Mouse (Mus musculus): ENCODE data around the gene Dock4. TPM values are rescaled to one million over a fixed set of nuclear protein-coding genes. Genes with fewer than 3 reads are reported as not detected.

Gene Dock4
- total RNA-seq, 4 experiments from 2014 or later: 7.9 to 11.6 (median 9.4) TPM

GRCm38 (mm10) chr12:40508416-40508815 lies 62.7 kb downstream of the Dock4 start:
- no peak for DNase-seq (ENCODE audit: low spot score in 2 of 2)

DNA sequence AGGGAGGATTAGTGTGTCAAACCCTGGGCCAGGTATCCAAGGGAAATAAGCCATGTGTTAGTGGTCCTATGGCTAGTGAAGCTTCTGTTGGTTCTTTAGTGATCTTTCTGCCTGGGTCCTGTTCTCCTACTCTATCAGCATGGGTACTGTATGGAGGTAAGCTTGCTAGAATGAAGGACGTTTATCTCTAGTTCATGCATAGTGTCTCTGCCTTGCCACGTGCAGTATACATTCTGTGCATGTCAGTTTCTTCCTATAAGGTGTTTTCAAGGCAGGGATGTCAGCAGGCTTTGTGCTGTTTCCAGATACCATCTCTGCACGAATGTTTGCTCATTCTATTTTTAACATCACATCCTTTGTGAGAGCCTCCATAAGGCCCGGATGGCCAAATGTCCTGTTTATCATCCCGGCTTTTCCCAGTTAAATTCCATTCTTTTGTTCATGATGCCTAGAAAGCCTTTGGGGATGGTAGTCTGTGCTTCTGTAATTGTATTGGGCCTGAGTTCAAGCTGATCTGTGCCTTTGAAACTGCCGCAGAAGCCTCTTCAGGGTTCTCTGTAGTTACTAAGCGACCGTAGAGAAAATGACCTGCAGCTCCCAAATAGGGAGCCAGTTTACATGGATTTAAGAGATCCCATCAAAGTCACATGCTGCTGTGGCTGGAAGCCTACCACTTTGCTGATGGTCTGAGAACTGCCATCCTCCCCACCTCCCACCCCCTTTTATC lies 66.1 kb downstream of the Dock4 start:
- DNase-seq (ENCODE audit: low spot score in 2 of 2): no peak

DNA sequence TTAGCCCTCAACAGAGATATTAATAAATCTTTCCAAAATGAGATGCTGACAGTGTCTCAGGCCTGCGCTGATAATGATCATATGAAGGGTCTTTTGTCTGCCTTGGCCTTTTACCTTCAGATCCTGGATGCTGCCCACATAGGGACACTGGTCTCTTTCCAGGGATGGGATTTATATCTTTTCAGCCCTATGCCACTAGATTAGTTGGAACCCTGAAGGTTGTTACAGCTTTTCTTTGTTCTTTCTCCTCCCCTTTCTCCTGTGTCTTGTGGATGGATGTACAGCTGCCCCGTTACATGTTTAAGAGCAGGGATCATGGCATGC lies 66.6 kb downstream of the Dock4 start:
- no peak for DNase-seq (ENCODE audit: low spot score in 2 of 2)

DNA sequence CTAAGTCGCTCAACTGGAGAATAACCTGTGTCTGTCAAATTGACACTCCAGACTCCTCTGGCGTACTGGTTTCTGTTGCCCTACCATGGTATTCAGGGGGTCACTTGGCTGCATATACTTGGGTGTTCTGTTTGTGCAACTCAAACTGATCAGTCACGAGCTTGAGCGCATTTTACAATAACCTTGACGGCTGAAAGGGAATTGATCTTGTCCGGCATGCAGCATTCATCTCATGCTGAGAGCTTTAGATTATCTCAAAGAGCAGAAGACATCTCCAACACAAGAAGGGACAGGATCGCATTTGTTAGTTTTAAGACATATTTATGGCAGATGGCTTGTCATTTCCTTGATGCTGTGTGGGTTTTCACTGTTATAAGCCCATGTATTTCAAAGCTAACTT lies 67.2 kb downstream of the Dock4 start:
- no peak for DNase-seq (ENCODE audit: low spot score in 2 of 2)

DNA sequence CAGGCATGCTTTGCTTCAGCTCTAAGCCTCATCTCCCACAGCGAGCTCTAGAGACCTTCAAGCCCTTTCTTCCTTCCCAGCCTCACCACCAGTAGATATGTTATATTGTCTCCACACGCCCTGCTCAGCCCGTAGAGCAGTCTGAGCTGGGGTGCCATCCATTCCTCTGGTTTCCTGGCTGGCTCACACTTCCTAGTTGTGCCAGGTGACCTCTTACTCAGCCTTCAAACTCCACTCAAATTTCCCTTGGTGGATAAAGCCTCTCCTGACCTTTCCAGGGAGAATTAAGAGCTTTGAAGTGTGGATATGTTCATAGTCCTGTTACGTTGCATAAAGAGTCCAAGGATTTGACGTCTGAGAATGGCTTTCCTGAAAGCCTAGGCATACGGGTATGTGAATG lies 68.3 kb downstream of the Dock4 start:
- DNase-seq (ENCODE audit: low spot score in 2 of 2): peak; percentile 13 to 36

DNA sequence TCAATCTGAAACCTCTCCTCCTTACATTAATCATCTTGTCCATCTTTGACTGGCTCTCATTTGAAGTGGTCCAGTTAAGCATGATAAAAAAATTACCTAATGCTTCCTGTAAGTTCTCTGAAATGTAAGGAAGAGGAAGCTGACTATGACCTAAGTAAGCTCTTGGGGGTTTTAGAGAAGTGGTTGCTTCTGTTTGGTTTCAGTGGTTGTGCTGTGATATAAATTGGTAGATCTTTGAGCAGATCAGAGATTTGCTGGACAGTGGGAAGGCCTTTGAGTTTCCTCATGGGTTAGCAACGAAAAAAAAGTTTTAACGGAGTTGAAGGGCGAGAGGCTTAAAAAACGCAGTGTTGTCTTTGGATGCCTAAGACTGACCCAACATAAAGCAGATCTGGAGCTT lies 76.7 kb downstream of the Dock4 start:
- no peak for DNase-seq (ENCODE audit: low spot score in 2 of 2)

- DNase-seq (ENCODE audit: low spot score in 2 of 2): no peak
These were observed 77.3 kb downstream of the Dock4 start for GRCm38 (mm10) chr12:40523020-40523419.

DNA sequence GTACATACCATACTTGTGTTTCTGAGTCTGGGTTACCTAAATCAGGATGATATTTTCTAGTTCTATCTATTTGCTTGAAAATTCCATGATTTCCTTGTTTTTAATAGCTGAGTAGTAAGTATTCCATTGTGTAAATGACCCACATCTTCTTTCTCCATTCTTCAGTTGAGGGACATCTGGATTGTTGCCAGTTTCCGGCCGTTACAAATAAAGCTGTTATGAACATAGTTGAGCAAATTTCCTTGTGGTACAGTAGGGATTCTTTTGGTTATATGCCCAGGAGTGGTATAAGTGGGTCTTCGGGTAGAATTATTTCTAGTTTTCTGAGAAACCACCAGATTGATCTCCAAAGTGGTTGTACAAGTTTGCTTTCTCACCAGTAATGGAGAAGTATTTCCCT lies 79.3 kb downstream of the Dock4 start:
- DNase-seq (ENCODE audit: low spot score in 2 of 2): no peak

DNA sequence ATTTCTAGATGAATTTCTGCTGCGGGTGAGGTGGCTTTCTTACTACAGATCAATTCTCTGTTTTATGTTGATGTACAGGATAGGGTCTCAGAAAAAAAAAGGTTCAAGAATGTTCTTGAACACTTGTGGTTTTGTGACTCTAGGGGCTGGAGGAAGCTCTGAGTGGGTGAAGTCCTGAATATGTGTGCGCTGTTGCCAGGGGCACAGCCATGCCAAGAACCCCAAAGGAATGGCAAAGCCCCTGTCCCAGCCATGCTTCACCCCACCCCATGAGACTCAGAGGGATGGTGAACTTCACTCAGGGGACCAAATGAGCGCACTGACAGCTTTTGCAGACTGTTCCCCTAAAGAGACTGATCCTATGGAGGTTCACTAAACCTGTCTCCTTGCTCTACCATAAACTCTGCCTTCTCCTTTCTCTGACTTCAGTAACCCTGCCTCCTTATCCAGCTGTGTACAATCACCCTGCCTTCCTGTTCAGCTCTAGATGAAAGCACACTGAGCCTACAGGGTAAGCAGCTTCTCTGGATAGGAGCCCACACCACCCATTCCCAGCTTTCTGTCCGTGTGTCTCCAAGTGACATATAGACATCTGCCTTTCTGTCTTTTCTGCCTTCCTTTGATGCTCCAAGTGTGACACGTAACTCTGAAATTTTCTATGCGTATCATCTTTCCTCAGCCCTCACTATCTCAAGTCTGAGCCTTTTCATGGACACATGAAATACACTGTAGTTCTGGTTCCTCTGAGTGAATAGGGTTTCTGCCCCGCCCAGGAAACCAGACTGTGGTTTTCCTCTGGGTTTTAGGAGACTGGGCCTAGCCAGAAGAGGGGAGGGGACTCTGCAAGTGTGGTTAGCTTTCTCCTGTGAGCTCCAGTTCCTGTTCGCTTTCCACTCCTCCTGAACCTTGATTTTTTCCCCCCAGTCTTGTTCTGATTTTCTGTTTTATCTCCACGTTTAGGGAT lies 90.2 kb downstream of the Dock4 start:
- no peak for DNase-seq (ENCODE audit: low spot score in 2 of 2)

DNA sequence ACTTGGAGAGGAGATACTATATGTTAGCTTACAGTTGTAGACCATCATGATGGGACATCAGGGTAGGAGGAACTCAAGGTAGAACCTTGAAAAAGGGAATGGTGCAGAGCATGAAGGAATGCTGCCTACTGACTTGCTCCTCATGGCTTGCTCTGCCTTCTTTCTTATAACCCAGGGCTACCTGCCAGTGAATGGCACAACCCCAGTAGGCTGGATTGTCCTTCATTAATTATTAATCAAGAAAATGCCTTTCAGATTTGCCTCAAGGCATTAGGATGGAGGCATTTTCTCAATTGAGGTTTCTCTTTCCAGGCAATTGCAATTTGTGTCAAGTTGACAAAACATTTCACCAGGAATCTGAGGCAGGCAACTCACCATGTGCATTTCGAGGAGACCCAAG lies 92.1 kb downstream of the Dock4 start:
- no peak for DNase-seq (ENCODE audit: low spot score in 2 of 2)

GRCm38 (mm10) chr12:40538318-40538717 lies 92.6 kb downstream of the Dock4 start:
- no peak for DNase-seq (ENCODE audit: low spot score in 2 of 2)

- no peak for DNase-seq (ENCODE audit: low spot score in 2 of 2)
These were observed 93.0 kb downstream of the Dock4 start for GRCm38 (mm10) chr12:40538780-40539179.

GRCm38 (mm10) chr12:40544273-40544672 lies 98.5 kb downstream of the Dock4 start:
- DNase-seq (ENCODE audit: low spot score in 2 of 2): no peak

- DNase-seq (ENCODE audit: low spot score in 2 of 2): no peak
These were observed 101.1 kb downstream of the Dock4 start for GRCm38 (mm10) chr12:40546827-40547226.

DNA sequence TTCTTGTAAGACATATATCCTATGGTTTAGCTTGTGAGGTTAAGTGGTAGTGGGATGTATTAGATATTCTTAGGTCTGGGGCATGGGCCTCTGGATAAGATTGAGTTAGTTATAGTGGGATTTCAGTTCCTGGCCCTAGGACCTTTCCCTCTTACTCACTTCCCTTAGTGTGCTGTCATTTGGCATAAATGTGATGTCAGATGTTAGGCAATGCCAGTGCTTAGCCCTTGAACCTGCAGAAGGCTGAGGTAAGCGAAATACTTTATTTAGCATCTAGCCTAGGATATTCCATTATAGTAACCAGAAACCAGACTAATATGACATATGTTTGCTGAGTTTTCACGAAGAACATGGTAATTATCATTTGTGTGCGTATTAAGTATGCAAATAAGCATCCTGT lies 105.6 kb downstream of the Dock4 start:
- no peak for DNase-seq (ENCODE audit: low spot score in 2 of 2)

DNA sequence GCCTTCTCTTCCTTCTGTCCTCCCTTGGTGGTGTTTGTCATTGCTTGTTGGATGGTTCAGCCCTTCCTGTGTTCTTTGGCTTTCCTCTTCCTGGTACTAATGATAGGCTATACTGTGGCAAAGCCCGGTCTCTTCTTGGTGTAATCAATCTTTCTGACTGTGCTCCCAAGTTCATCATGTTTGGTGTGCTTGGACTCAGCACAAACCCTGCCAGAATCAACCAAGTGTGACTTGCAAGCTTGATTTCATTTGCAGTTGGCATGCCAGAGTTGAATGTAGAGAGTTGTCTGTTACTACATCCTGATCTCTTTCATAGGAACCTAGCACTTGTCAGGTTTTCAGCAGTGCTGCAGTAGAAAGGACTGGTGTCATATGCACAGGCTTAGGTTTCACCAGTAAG lies 106.4 kb downstream of the Dock4 start:
- DNase-seq (ENCODE audit: low spot score in 2 of 2): no peak

DNA sequence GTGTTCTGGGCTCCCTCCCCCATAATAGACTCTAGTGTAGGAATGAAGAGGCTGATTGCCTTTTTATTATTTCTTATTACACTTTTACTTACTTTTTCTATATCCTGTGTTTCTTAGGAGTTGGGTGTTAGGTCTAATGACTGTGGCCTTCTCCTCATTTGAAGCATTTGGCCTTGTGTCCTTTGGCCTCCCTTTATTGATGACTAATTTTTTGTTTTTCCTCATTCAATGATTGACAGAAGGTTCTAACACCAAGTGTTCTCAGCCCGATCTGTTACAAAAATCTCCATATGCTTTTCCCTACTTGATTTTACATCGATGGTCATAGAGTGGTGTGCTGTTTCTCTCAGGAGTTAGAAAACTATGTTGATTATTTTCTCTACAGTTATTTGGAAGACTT lies 108.2 kb downstream of the Dock4 start:
- no peak for DNase-seq (ENCODE audit: low spot score in 2 of 2)

GRCm38 (mm10) chr12:40554941-40555511 lies 109.3 kb downstream of the Dock4 start:
- DNase-seq (ENCODE audit: low spot score in 2 of 2): no peak

DNA sequence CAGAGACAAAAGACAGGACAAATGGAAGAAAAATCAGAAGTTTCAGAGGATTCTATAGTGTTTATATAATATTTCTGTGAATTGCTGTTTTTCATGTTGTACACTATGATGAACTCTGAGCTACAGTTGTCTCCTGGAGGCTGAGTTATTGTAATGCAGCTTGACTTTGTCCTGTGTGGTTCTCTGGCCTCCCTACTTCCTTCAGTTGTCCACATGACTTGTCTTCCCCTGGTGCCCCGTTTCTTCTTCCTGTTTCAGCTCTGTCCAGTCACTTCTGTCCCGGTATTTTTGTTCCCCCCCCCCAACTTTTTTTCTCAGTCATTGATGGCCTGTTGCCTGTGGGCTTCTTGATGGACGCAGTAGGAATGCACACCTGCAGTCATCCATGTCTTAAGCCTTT lies 112.8 kb downstream of the Dock4 start:
- no peak for DNase-seq (ENCODE audit: low spot score in 2 of 2)

- peak in 1 of 2 experiments; percentile 12 for DNase-seq (ENCODE audit: low spot score in 2 of 2)
These were observed 113.4 kb downstream of the Dock4 start for GRCm38 (mm10) chr12:40559103-40559502.

DNA sequence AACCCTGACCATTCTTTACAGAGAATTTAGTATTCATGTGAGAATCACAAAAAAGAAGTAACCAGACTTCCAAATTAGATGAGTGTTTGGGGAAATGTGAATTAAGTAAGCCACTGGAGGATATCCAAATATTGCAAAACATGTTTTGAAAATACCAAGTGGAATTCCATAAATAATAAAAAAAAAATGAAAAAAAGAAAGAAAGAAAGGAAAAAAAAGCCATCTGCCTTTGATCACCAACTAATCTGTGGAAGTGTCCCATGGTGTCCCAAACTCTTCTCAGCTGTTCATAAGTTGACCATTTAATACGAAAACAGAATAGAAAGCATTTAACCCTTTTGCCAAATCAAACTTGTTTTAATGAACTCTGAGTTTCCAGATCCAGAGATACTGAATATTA lies 118.0 kb downstream of the Dock4 start:
- no peak for DNase-seq (ENCODE audit: low spot score in 2 of 2)

GRCm38 (mm10) chr12:40564261-40564660 lies 118.5 kb downstream of the Dock4 start:
- no peak for DNase-seq (ENCODE audit: low spot score in 2 of 2)

Measured in gastrocnemius, adult 8-10 months (tissue).